Mouse (Mus musculus): Measurements from ENCODE around the gene Adam33. TPM values are rescaled to one million over a fixed set of nuclear protein-coding genes. Genes with fewer than 3 reads are reported as not detected.
A peak's percentile ranks its signal among the peaks of the same experiment; 100 is the strongest.

Gene Adam33
- polyA plus RNA-seq, 1 experiment, result 34.5 TPM

- 72% methylated on average over 2 of the region's 2 CpGs for WGBS
Observed at GRCm38 (mm10) chr2:131046025-131046424, 17.6 kb downstream of the Adam33 start.

GRCm38 (mm10) chr2:131044989-131045720 is 18.5 kb downstream of the Adam33 start:
- no peak for DNase-seq
- 40% methylated on average over 9 of the region's 9 CpGs for WGBS
- TF ChIP-seq POLR2A (IDR thresholded peaks at IDR 0.05; ENCODE audit: borderline replicate concordance, extremely low read depth, low read depth, low read length) (no peak), CTCF (IDR thresholded peaks at IDR 0.05; ENCODE audit: insufficient read depth, low read length) (no peak)
- H3K4me1 ChIP-seq (ENCODE audit: control insufficient read depth, insufficient read depth, low read length), result no peaks in the 10 kb centered on the region
- H3K4me3 ChIP-seq (replicated peaks; ENCODE audit: extremely low read depth, low read depth, low read length), result no peak overlapping the region

More at GRCm38 (mm10) chr2:131046025-131046424, 17.6 kb downstream of the Adam33 start:
- no peak for DNase-seq
- Histone ChIP-seq H3K4me1 (ENCODE audit: control insufficient read depth, insufficient read depth, low read length) (no peaks in the 10 kb centered on the region), H3K4me3 (replicated peaks; ENCODE audit: extremely low read depth, low read depth, low read length) (no peak overlapping the region)
- no peak for TF ChIP-seq CTCF (IDR thresholded peaks at IDR 0.05; ENCODE audit: insufficient read depth, low read length)
- TF ChIP-seq POLR2A (IDR thresholded peaks at IDR 0.05; ENCODE audit: borderline replicate concordance, extremely low read depth, low read depth, low read length), result no peak

GRCm38 (mm10) chr2:131044354-131044852 is 19.2 kb downstream of the Adam33 start:
- Histone ChIP-seq H3K4me3 (replicated peaks; ENCODE audit: extremely low read depth, low read depth, low read length) (no peak overlapping the region), H3K4me1 (ENCODE audit: control insufficient read depth, insufficient read depth, low read length) (no peaks in the 10 kb centered on the region)
- TF ChIP-seq POLR2A (IDR thresholded peaks at IDR 0.05; ENCODE audit: borderline replicate concordance, extremely low read depth, low read depth, low read length) (no peak), CTCF (IDR thresholded peaks at IDR 0.05; ENCODE audit: insufficient read depth, low read length) (no peak)
- WGBS, result 10% methylated on average over 7 of the region's 7 CpGs
- no peak for DNase-seq

- DNase-seq, result no peak
- 78% methylated on average over 2 of the region's 2 CpGs for WGBS
- Histone ChIP-seq H3K4me3 (replicated peaks; ENCODE audit: extremely low read depth, low read depth, low read length) (no peak within 1 kb of the TSS), H3K4me1 (ENCODE audit: control insufficient read depth, insufficient read depth, low read length) (no peaks in the 10 kb centered on the region)
- TF ChIP-seq POLR2A (IDR thresholded peaks at IDR 0.05; ENCODE audit: borderline replicate concordance, extremely low read depth, low read depth, low read length), result no peak
- TF ChIP-seq CTCF (IDR thresholded peaks at IDR 0.05; ENCODE audit: insufficient read depth, low read length), result no peak
Observed at GRCm38 (mm10) chr2:131042988-131043387, 20.6 kb downstream of the Adam33 start, which contains the start of gene Gfra4. Gene Gfra4 (minus strand): TSS chr2:131043088.

- DNase-seq, result no peak
- TF ChIP-seq CTCF (IDR thresholded peaks at IDR 0.05; ENCODE audit: insufficient read depth, low read length) (no peak), POLR2A (IDR thresholded peaks at IDR 0.05; ENCODE audit: borderline replicate concordance, extremely low read depth, low read depth, low read length) (no peak)
- Histone ChIP-seq H3K4me3 (replicated peaks; ENCODE audit: extremely low read depth, low read depth, low read length) (peak overlapping the region; percentile 10), H3K4me1 (ENCODE audit: control insufficient read depth, insufficient read depth, low read length) (peaks cover 5% of the 10 kb centered on the region; the same call in 1 of the 2 replicates)
- WGBS, result 4% methylated on average over 113 of the region's 115 CpGs
Observed at GRCm38 (mm10) chr2:131040854-131041825, 22.5 kb downstream of the Adam33 start.

GRCm38 (mm10) chr2:131038675-131039074 is 24.9 kb downstream of the Adam33 start:
- Histone ChIP-seq H3K4me3 (replicated peaks; ENCODE audit: extremely low read depth, low read depth, low read length) (no peak overlapping the region), H3K4me1 (ENCODE audit: control insufficient read depth, insufficient read depth, low read length) (peaks cover 5% of the 10 kb centered on the region; the same call in 1 of the 2 replicates)
- 84% methylated on average over 5 of the region's 5 CpGs for WGBS
- DNase-seq, result no peak
- TF ChIP-seq CTCF (IDR thresholded peaks at IDR 0.05; ENCODE audit: insufficient read depth, low read length) (no peak), POLR2A (IDR thresholded peaks at IDR 0.05; ENCODE audit: borderline replicate concordance, extremely low read depth, low read depth, low read length) (no peak)

- H3K4me1 ChIP-seq (ENCODE audit: control insufficient read depth, insufficient read depth, low read length), result peaks cover 5% of the 10 kb centered on the region; the same call in 1 of the 2 replicates
- 92% methylated on average over 6 of the region's 6 CpGs for WGBS
- DNase-seq, result no peak
- H3K4me3 ChIP-seq (replicated peaks; ENCODE audit: extremely low read depth, low read depth, low read length), result no peak overlapping the region
- no peak for TF ChIP-seq CTCF (IDR thresholded peaks at IDR 0.05; ENCODE audit: insufficient read depth, low read length)
- TF ChIP-seq POLR2A (IDR thresholded peaks at IDR 0.05; ENCODE audit: borderline replicate concordance, extremely low read depth, low read depth, low read length), result no peak
Observed at GRCm38 (mm10) chr2:131038197-131038596, 25.4 kb downstream of the Adam33 start.

GRCm38 (mm10) chr2:131037226-131037990 is 26.2 kb downstream of the Adam33 start:
- peak; percentile 34 for DNase-seq
- 25% methylated on average over 17 of the region's 17 CpGs for WGBS

More at GRCm38 (mm10) chr2:131037226-131037990, 26.2 kb downstream of the Adam33 start:
- no peak for TF ChIP-seq POLR2A (IDR thresholded peaks at IDR 0.05; ENCODE audit: borderline replicate concordance, extremely low read depth, low read depth, low read length)
- no peak for TF ChIP-seq CTCF (IDR thresholded peaks at IDR 0.05; ENCODE audit: insufficient read depth, low read length)
- Histone ChIP-seq H3K4me3 (replicated peaks; ENCODE audit: extremely low read depth, low read depth, low read length) (no peak overlapping the region), H3K4me1 (ENCODE audit: control insufficient read depth, insufficient read depth, low read length) (peaks cover 5% of the 10 kb centered on the region; the same call in 1 of the 2 replicates)

All from lung, adult 2 months (tissue).